Mouse (Mus musculus): ENCODE results near the gene Mical3. TPM values are rescaled to one million over a fixed set of nuclear protein-coding genes. Genes with fewer than 3 reads are reported as not detected.
"Not testable (repeated sequence)": the region's sequence is repeated elsewhere in the genome, so short reads cannot be mapped to it uniquely, and the experiment has no call there.

Gene Mical3
- total and polyA plus RNA-seq, 2 experiments from 2014 or later = 30.8 to 94.8 TPM

GRCm38 (mm10) chr6:120917975-120918374, 212.8 kb downstream of the Mical3 start:
- Histone ChIP-seq H3K9ac (replicated peaks; ENCODE audit: low read depth, low read length) (no peak overlapping the region), H3K27ac (ENCODE audit: low read depth) (no peak overlapping the region), H3K27me3 (ENCODE audit: control insufficient read depth, insufficient read depth, low read length) (no peaks in the 10 kb centered on the region), H3K4me3 (ENCODE audit: low read depth, low read length) (no peak overlapping the region), H3K4me2 (ENCODE audit: low read depth, low read length) (no peak overlapping the region), H3K9me3 (replicated peaks; ENCODE audit: control insufficient read depth, low read length) (no peaks in the 10 kb centered on the region), H3K36me3 (replicated peaks; ENCODE audit: control insufficient read depth, insufficient read depth, low read length) (no peaks in the 10 kb centered on the region), H3K4me1 (ENCODE audit: control insufficient read depth, insufficient read depth) (peaks cover 3% of the 10 kb centered on the region)
- no peak for ATAC-seq (ENCODE audit: insufficient read depth, low read depth)
- 56% methylated on average over 3 of the region's 3 CpGs for WGBS
- TF ChIP-seq EP300 (IDR thresholded peaks at IDR 0.05; ENCODE audit: low read depth) (no peak), CTCF (IDR thresholded peaks at IDR 0.05; ENCODE audit: low read depth) (no peak)
- no peak for DNase-seq (ENCODE audit: low spot score)

GRCm38 (mm10) chr6:120916972-120917881, 213.6 kb downstream of the Mical3 start:
- not testable (repeated sequence) for H3K9me3 ChIP-seq (replicated peaks; ENCODE audit: control insufficient read depth, low read length); H3K27ac ChIP-seq (ENCODE audit: low read depth); H3K36me3 ChIP-seq (replicated peaks; ENCODE audit: control insufficient read depth, insufficient read depth, low read length); ATAC-seq (ENCODE audit: insufficient read depth, low read depth); H3K4me1 ChIP-seq (ENCODE audit: control insufficient read depth, insufficient read depth); H3K27me3 ChIP-seq (ENCODE audit: control insufficient read depth, insufficient read depth, low read length); DNase-seq (ENCODE audit: low spot score)
- H3K9ac ChIP-seq (replicated peaks; ENCODE audit: low read depth, low read length) = peak overlapping the region; percentile 56
- H3K4me2 ChIP-seq (ENCODE audit: low read depth, low read length) = peak overlapping the region; percentile 98
- peak overlapping the region; percentile 65 for H3K4me3 ChIP-seq (ENCODE audit: low read depth, low read length)
- WGBS = 26% methylated on average over 9 of the region's 14 CpGs

DNA sequence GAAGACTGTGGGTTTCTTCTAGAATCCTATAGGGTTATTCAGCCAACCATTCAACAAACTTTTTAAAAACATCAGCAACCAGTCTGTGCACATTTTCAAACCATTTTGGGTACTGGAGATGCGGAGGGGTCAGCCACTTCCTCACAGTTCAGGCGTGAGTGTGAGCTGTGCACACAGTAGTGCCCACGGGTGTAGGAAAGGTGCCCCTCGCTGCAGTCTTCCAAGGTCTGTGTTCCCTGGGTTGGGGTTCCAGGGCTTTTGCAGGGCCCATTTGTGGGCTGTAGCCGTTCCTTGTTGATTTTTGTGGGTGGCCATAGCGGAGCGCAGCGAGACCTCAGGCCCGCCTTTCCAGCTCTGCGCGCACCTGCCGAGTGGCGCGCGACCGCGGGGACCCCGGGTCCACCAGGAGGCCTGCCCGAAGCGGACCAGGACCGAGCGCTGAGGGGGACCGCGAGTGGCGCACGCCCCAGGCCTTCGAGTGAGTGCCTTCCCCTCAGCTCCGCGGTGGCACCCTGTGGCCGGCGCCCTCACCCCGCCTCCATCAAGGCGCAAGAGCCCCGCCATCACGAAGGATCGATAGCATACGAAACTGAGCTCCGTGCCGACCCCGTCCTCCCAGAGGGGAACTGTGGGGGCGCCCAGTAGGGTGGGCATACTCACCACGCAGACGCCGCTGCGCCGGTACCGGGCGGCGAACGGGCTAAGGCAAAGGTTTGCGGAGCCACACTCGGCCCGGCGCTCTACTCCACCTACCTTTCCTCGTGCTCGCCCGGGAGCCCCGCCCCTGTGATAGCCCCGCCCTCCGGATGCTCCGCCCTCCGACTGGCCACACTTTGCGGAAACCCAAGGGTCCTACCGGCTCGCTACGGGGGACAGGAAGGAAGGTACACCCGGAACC, 214.5 kb downstream of the Mical3 start, which contains the start of gene Bid:
Gene Bid (minus strand): TSS at position 780 of the 898 bp plus-strand sequence.
- WGBS = 2% methylated on average over 67 of the region's 67 CpGs

DNA sequence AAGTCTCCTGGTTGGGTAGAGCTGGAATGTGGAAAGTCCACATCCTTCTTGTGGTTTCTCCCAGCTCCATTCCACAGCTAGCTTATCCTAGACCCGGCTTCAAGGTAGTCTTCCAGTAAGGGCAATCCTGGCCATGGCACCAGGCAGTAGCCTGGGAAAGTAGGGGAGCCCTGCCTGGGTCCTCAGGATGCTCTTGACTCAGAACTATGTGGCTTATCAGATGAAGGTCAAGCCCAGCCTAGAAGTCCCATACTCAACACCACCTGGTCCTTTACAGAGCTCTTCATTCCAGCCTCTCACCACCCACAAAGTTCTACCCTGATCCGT, 215.2 kb downstream of the Mical3 start:
- WGBS = 35% methylated on average over 2 of the region's 2 CpGs
- Histone ChIP-seq H3K27me3 (ENCODE audit: control insufficient read depth, insufficient read depth, low read length) (no peaks in the 10 kb centered on the region), H3K4me2 (ENCODE audit: low read depth, low read length) (peak overlapping the region; percentile 7; the same call in 1 of the 2 replicates), H3K36me3 (replicated peaks; ENCODE audit: control insufficient read depth, insufficient read depth, low read length) (no peaks in the 10 kb centered on the region), H3K9me3 (replicated peaks; ENCODE audit: control insufficient read depth, low read length) (no peaks in the 10 kb centered on the region), H3K4me1 (ENCODE audit: control insufficient read depth, insufficient read depth) (peaks cover 12% of the 10 kb centered on the region), H3K4me3 (ENCODE audit: low read depth, low read length) (peak overlapping the region; percentile 65; the same call in 1 of the 2 replicates), H3K27ac (ENCODE audit: low read depth) (no peak overlapping the region), H3K9ac (replicated peaks; ENCODE audit: low read depth, low read length) (no peak overlapping the region)
- TF ChIP-seq CTCF (IDR thresholded peaks at IDR 0.05; ENCODE audit: low read depth) (no peak), EP300 (IDR thresholded peaks at IDR 0.05; ENCODE audit: low read depth) (no peak)
- no peak for ATAC-seq (ENCODE audit: insufficient read depth, low read depth)
- DNase-seq (ENCODE audit: low spot score) = no peak

More for the DNA sequence above, 214.5 kb downstream of the Mical3 start, which contains the start of gene Bid:
- peak; percentile 72 for DNase-seq (ENCODE audit: low spot score)
- no peaks in the 10 kb centered on the region for H3K36me3 ChIP-seq (replicated peaks; ENCODE audit: control insufficient read depth, insufficient read depth, low read length)
- peak within 1 kb of the TSS; percentile 65 for H3K4me3 ChIP-seq (ENCODE audit: low read depth, low read length)
- H3K9ac ChIP-seq (replicated peaks; ENCODE audit: low read depth, low read length) = peak within 1 kb of the TSS; percentile 56
- H3K4me2 ChIP-seq (ENCODE audit: low read depth, low read length) = peak within 1 kb of the TSS; percentile 98
- H3K27ac ChIP-seq (ENCODE audit: low read depth) = no peak within 1 kb of the TSS
- no peaks in the 10 kb centered on the region for H3K27me3 ChIP-seq (ENCODE audit: control insufficient read depth, insufficient read depth, low read length)
- H3K9me3 ChIP-seq (replicated peaks; ENCODE audit: control insufficient read depth, low read length) = no peaks in the 10 kb centered on the region
- ATAC-seq (ENCODE audit: insufficient read depth, low read depth) = peak; percentile 81
- TF ChIP-seq CTCF (IDR thresholded peaks at IDR 0.05; ENCODE audit: low read depth) = no peak
- H3K4me1 ChIP-seq (ENCODE audit: control insufficient read depth, insufficient read depth) = peaks cover 12% of the 10 kb centered on the region

DNA sequence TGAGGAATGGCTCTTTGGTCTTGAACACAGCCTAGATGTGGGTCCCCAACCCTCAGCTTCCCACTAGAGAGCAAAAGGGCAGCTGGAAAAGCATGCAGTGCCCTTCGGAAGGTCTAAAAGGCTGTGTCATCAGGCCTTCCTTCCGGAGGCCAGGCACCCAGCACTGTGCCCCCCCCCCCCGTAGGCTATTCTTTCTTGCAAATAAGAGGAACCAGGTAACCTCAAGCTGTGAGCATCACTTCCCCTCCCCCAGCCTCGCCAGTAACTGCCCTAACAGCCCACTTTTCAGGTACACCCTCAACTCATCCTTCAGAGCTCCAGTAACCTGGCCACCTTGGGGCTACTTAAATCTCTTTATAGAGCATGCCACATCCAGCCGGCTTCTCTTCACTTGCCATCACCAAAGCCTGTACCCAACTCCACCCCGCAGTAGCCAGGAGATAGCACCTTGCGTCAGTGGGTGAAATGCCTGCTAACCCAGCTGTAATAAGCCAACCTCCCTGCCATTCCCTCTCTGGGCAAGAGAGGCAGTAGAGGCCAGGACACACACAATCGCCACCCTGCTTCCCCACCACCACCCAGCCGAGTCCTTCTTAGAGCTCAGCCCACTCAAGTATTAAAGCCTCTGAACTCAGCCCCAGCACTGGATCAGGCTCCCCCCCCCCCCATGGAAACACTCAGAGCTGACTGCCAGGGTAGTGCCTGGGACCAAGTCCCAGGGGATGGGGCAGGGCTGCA, 215.7 kb downstream of the Mical3 start:
- Histone ChIP-seq H3K27me3 (ENCODE audit: control insufficient read depth, insufficient read depth, low read length) (no peaks in the 10 kb centered on the region), H3K27ac (ENCODE audit: low read depth) (no peak overlapping the region), H3K4me3 (ENCODE audit: low read depth, low read length) (no peak overlapping the region), H3K4me1 (ENCODE audit: control insufficient read depth, insufficient read depth) (peaks cover 12% of the 10 kb centered on the region), H3K36me3 (replicated peaks; ENCODE audit: control insufficient read depth, insufficient read depth, low read length) (no peaks in the 10 kb centered on the region), H3K9ac (replicated peaks; ENCODE audit: low read depth, low read length) (no peak overlapping the region), H3K9me3 (replicated peaks; ENCODE audit: control insufficient read depth, low read length) (no peaks in the 10 kb centered on the region), H3K4me2 (ENCODE audit: low read depth, low read length) (peak overlapping the region; percentile 7; the same call in 1 of the 2 replicates)
- peak; percentile 46; the same call in 1 of the 2 replicates for ATAC-seq (ENCODE audit: insufficient read depth, low read depth)
- DNase-seq (ENCODE audit: low spot score) = no peak
- 45% methylated on average over 9 of the region's 9 CpGs for WGBS
- peak; percentile 38 for TF ChIP-seq CTCF (IDR thresholded peaks at IDR 0.05; ENCODE audit: low read depth)
- TF ChIP-seq EP300 (IDR thresholded peaks at IDR 0.05; ENCODE audit: low read depth) = no peak

Data from heart, postnatal 0 days (tissue).